Mouse (Mus musculus): ENCODE measurements around the gene Mtor. TPM values are rescaled to one million over a fixed set of nuclear protein-coding genes. Genes with fewer than 3 reads are reported as not detected.
A peak's percentile ranks its signal among the peaks of the same experiment; 100 is the strongest.

Gene Mtor
- polyA plus RNA-seq, 1 experiment from 2014 or later: 16.3 TPM

- Histone ChIP-seq H3K4me3 (ENCODE audit: low read length) (no peak overlapping the region), H3K27me3 (ENCODE audit: insufficient read depth, low read length) (no peaks in the 10 kb centered on the region), H3K36me3 (ENCODE audit: insufficient read depth, low read length) (peaks cover 43% of the 10 kb centered on the region), H3K9ac (replicated peaks; ENCODE audit: low read length) (no peak overlapping the region), H3K4me1 (ENCODE audit: insufficient read depth, low read length) (peaks cover 9% of the 10 kb centered on the region), H3K27ac (ENCODE audit: low read length) (no peak overlapping the region), H3K9me3 (ENCODE audit: low read length) (peaks cover 5% of the 10 kb centered on the region), H3K4me2 (replicated peaks; ENCODE audit: low read depth, low read length) (no peak overlapping the region)
- peak; percentile 46; the same call in 1 of the 2 replicates for ATAC-seq (ENCODE audit: low FRiP score, low TSS enrichment)
- 8% methylated on average over 8 of the region's 8 CpGs for WGBS
These were observed 56.1 kb downstream of the Mtor start for GRCm38 (mm10) chr4:148504497-148504959.

DNA sequence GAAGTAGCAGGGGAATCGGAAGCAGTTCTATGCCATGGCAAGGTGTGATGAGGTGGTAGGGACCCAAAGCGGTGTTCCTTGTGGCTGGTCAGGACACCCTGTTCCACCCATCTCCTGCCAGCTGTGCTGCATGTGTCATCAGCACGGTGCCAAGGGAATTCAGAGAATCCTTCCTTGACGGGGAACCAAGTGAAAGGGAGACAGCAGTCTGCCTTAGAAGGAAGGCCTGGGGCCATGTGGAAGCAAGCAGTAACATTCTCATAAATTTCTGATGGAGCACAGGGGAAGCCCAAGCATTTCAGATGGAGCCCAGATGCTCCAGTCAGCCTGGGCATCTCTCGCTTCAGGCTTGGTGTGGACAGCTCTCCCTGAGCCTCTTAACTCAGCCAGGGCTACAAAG lies 59.2 kb downstream of the Mtor start:
- no peak overlapping the region for H3K27ac ChIP-seq (ENCODE audit: low read length)
- 85% methylated on average over 5 of the region's 5 CpGs for WGBS
- no peaks in the 10 kb centered on the region for H3K27me3 ChIP-seq (ENCODE audit: insufficient read depth, low read length)
- no peak for ATAC-seq (ENCODE audit: low FRiP score, low TSS enrichment)
- peaks cover 30% of the 10 kb centered on the region for H3K36me3 ChIP-seq (ENCODE audit: insufficient read depth, low read length)
- H3K4me3 ChIP-seq (ENCODE audit: low read length): no peak overlapping the region
- H3K4me2 ChIP-seq (replicated peaks; ENCODE audit: low read depth, low read length): no peak overlapping the region
- peaks cover 9% of the 10 kb centered on the region for H3K4me1 ChIP-seq (ENCODE audit: insufficient read depth, low read length)
- no peak overlapping the region for H3K9ac ChIP-seq (replicated peaks; ENCODE audit: low read length)
- H3K9me3 ChIP-seq (ENCODE audit: low read length): peaks cover 5% of the 10 kb centered on the region

DNA sequence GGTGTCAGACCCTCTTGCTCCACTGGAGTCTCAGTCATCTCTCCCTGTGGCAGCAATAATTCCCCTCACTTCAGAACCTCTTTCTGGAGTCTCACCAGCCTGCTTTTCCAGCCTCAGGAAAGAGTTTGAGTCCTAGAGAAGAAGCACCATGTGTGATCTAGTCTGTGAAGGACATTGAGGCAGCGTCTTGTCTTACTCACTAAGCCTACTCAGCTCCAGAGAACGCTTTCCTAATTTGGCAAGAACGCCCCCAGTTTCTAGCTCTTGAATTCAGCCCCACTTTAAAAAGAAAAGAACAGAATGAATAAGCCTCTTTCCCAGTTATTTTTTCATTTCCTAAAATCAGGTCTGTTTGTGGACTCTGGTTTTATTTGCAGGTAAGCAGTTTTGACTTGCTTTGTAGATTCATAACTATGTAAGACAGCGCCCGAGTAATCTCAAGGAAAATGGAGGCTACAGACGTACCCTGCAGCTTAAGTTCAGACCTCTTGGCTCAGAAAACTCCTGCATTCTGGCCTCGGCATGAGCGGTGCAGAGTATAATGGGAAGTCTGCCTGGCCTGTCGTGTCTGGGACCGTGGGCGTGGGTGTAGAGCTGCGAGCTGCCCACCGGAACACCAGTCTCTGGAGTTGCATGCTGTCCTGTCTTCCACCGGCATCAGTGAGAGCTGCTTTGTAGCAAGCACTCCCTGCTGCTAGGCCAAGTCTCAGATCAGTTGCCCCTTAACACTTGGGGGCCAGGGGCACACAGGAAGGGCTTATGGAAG lies 59.9 kb downstream of the Mtor start:
- Histone ChIP-seq H3K9me3 (ENCODE audit: low read length) (peaks cover 5% of the 10 kb centered on the region), H3K9ac (replicated peaks; ENCODE audit: low read length) (no peak overlapping the region), H3K27ac (ENCODE audit: low read length) (no peak overlapping the region), H3K4me1 (ENCODE audit: insufficient read depth, low read length) (peaks cover 9% of the 10 kb centered on the region), H3K27me3 (ENCODE audit: insufficient read depth, low read length) (no peaks in the 10 kb centered on the region), H3K4me3 (ENCODE audit: low read length) (no peak overlapping the region), H3K36me3 (ENCODE audit: insufficient read depth, low read length) (peaks cover 27% of the 10 kb centered on the region), H3K4me2 (replicated peaks; ENCODE audit: low read depth, low read length) (no peak overlapping the region)
- ATAC-seq (ENCODE audit: low FRiP score, low TSS enrichment): no peak
- 92% methylated on average over 14 of the region's 14 CpGs for WGBS

DNA sequence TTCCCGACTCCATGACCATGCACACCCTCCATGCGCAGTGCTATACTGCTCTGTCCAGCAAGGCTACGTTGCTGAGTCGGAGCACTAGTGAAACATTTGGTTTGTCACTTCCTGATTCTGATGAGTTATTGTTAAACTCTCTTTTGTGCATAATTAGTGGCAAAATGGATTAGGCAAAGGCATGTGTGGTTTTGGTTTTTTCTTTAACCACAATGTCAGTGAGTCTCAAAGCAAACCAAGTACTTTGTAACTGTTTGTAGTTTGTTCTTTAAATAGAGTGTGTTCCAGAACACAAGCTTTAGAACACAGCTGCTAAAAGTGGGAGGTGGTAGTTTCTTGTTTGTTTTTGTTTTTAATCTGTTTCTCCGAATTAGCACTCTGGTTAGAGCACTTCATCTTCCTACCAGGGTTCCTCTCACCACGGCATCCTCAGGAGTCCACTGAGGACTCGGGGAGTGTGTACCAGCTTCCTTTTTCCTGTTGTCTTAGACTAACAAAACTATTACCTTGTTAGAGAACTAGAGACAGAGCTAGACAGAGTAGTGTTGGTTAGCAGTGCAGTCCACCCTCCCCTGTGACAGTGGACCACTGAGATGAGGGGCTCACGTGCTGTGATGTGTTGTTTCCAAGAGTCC lies 61.2 kb downstream of the Mtor start:
- H3K27me3 ChIP-seq (ENCODE audit: insufficient read depth, low read length): no peaks in the 10 kb centered on the region
- WGBS: 82% methylated on average over 8 of the region's 8 CpGs
- H3K4me1 ChIP-seq (ENCODE audit: insufficient read depth, low read length): peaks cover 2% of the 10 kb centered on the region; the same call in 1 of the 2 replicates
- no peak overlapping the region for H3K27ac ChIP-seq (ENCODE audit: low read length)
- H3K9ac ChIP-seq (replicated peaks; ENCODE audit: low read length): no peak overlapping the region
- peaks cover 5% of the 10 kb centered on the region for H3K9me3 ChIP-seq (ENCODE audit: low read length)
- H3K4me2 ChIP-seq (replicated peaks; ENCODE audit: low read depth, low read length): no peak overlapping the region
- peaks cover 30% of the 10 kb centered on the region for H3K36me3 ChIP-seq (ENCODE audit: insufficient read depth, low read length)
- H3K4me3 ChIP-seq (ENCODE audit: low read length): no peak overlapping the region
- no peak for ATAC-seq (ENCODE audit: low FRiP score, low TSS enrichment)

DNA sequence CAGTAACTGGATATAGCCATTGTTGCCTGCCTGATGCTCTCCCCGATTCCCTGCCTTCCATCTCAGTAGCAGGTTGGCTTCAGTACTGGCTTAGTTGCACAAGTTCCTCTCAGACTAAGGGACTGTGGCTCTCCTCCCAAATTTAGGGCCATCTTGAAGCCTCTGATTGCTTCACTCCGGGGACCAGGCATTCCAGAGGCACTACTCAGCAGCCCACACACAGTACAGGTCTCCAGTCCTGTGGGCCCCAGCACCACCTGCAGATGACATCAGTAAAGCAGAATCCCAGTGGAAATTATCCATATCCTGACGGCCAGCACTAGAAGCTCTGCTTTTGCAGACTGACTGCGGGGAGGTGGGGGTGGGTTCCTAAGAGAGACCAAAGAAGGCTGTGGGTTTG lies 62.3 kb downstream of the Mtor start:
- WGBS: 83% methylated on average over 4 of the region's 4 CpGs
- H3K27me3 ChIP-seq (ENCODE audit: insufficient read depth, low read length): no peaks in the 10 kb centered on the region
- no peak overlapping the region for H3K27ac ChIP-seq (ENCODE audit: low read length)
- no peaks in the 10 kb centered on the region for H3K4me1 ChIP-seq (ENCODE audit: insufficient read depth, low read length)
- no peak overlapping the region for H3K4me2 ChIP-seq (replicated peaks; ENCODE audit: low read depth, low read length)
- no peak overlapping the region for H3K9ac ChIP-seq (replicated peaks; ENCODE audit: low read length)
- H3K4me3 ChIP-seq (ENCODE audit: low read length): no peak overlapping the region
- no peak for ATAC-seq (ENCODE audit: low FRiP score, low TSS enrichment)
- peaks cover 36% of the 10 kb centered on the region for H3K36me3 ChIP-seq (ENCODE audit: insufficient read depth, low read length)
- H3K9me3 ChIP-seq (ENCODE audit: low read length): peaks cover 5% of the 10 kb centered on the region

- Histone ChIP-seq H3K27me3 (ENCODE audit: insufficient read depth, low read length) (no peaks in the 10 kb centered on the region), H3K4me2 (replicated peaks; ENCODE audit: low read depth, low read length) (no peak overlapping the region), H3K36me3 (ENCODE audit: insufficient read depth, low read length) (peaks cover 36% of the 10 kb centered on the region), H3K4me3 (ENCODE audit: low read length) (no peak overlapping the region), H3K27ac (ENCODE audit: low read length) (no peak overlapping the region), H3K9me3 (ENCODE audit: low read length) (peaks cover 5% of the 10 kb centered on the region), H3K9ac (replicated peaks; ENCODE audit: low read length) (no peak overlapping the region), H3K4me1 (ENCODE audit: insufficient read depth, low read length) (no peaks in the 10 kb centered on the region)
- 88% methylated on average over 4 of the region's 4 CpGs for WGBS
- no peak for ATAC-seq (ENCODE audit: low FRiP score, low TSS enrichment)
These were observed 62.9 kb downstream of the Mtor start for GRCm38 (mm10) chr4:148511334-148511733.

DNA sequence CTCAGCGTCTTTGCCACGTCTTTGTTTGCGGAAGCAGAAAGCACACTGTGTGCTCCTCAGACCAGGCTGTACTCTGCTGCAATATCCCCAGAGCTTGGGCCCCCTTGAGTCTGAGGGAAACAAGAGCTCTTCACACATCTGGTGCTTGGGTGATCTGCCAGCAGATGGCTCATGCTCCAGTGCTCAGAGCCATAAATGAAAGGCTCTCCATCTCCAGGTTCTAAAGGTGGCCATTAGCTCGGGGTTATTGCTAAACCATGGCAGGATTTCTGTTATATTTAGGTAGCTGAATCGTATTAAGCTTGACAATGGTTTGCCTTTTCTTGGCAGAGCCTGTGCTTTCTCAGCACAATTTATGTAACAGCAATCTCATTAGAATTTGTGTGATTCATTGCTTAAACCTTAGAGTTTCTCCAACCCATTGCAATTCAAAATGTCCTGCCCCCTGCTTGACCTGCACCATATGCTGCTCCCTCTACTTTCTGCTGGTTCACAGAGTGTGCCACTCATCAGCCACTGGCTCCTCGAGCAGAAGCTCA lies 64.7 kb downstream of the Mtor start:
- no peaks in the 10 kb centered on the region for H3K27me3 ChIP-seq (ENCODE audit: insufficient read depth, low read length)
- H3K4me2 ChIP-seq (replicated peaks; ENCODE audit: low read depth, low read length): no peak overlapping the region
- peaks cover 44% of the 10 kb centered on the region for H3K36me3 ChIP-seq (ENCODE audit: insufficient read depth, low read length)
- 44% methylated on average over 6 of the region's 6 CpGs for WGBS
- H3K9ac ChIP-seq (replicated peaks; ENCODE audit: low read length): no peak overlapping the region
- no peak overlapping the region for H3K27ac ChIP-seq (ENCODE audit: low read length)
- H3K4me3 ChIP-seq (ENCODE audit: low read length): no peak overlapping the region
- H3K4me1 ChIP-seq (ENCODE audit: insufficient read depth, low read length): no peaks in the 10 kb centered on the region
- H3K9me3 ChIP-seq (ENCODE audit: low read length): peaks cover 5% of the 10 kb centered on the region
- no peak for ATAC-seq (ENCODE audit: low FRiP score, low TSS enrichment)

GRCm38 (mm10) chr4:148515313-148515712 lies 66.9 kb downstream of the Mtor start:
- Histone ChIP-seq H3K9me3 (ENCODE audit: low read length) (no peaks in the 10 kb centered on the region), H3K27me3 (ENCODE audit: insufficient read depth, low read length) (no peaks in the 10 kb centered on the region), H3K27ac (ENCODE audit: low read length) (no peak overlapping the region), H3K36me3 (ENCODE audit: insufficient read depth, low read length) (peaks cover 40% of the 10 kb centered on the region), H3K9ac (replicated peaks; ENCODE audit: low read length) (no peak overlapping the region), H3K4me3 (ENCODE audit: low read length) (no peak overlapping the region), H3K4me1 (ENCODE audit: insufficient read depth, low read length) (no peaks in the 10 kb centered on the region), H3K4me2 (replicated peaks; ENCODE audit: low read depth, low read length) (no peak overlapping the region)
- 91% methylated on average over 2 of the region's 2 CpGs for WGBS
- ATAC-seq (ENCODE audit: low FRiP score, low TSS enrichment): no peak

DNA sequence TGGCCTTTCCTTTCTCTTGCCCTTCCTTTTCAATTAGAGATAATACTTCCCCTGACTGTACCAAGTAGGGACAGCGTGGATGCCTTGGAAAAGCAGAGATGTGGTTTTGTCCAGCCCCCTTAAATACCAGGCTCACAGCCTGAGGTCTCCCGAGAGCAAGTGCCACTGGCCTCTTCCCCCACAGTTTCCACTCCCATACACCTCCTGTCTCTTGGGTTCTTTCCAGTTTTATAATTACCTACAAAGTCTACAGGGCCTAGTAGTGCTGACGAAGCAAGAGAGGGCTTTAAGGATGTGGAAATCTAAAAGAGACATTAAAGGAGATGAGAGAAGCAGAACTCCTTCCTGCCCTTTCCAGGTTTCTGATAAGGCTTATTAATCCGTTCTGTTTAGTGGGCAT lies 69.4 kb downstream of the Mtor start:
- Histone ChIP-seq H3K9me3 (ENCODE audit: low read length) (no peaks in the 10 kb centered on the region), H3K4me2 (replicated peaks; ENCODE audit: low read depth, low read length) (no peak overlapping the region), H3K9ac (replicated peaks; ENCODE audit: low read length) (no peak overlapping the region), H3K4me1 (ENCODE audit: insufficient read depth, low read length) (no peaks in the 10 kb centered on the region), H3K27me3 (ENCODE audit: insufficient read depth, low read length) (no peaks in the 10 kb centered on the region), H3K27ac (ENCODE audit: low read length) (no peak overlapping the region), H3K36me3 (ENCODE audit: insufficient read depth, low read length) (peaks cover 43% of the 10 kb centered on the region), H3K4me3 (ENCODE audit: low read length) (no peak overlapping the region)
- ATAC-seq (ENCODE audit: low FRiP score, low TSS enrichment): no peak
- 64% methylated on average over 4 of the region's 4 CpGs for WGBS
